Mouse (Mus musculus) embryo, embryonic 11.5 days (tissue): ENCODE measurements around the gene Minos1.
A peak's percentile ranks its signal among the peaks of the same experiment; 100 is the strongest.

Experiments used
- DNase-seq: peaks from one replicate; pipeline ENCODE4 v3.0.0-alpha.2; 2012; ENCODE audit warnings: low read depth, low spot score

The Minos1 gene

GRCm38 (mm10) chr4:139130701-139131549 is at the start of gene Minos1:
Minos1 (minus strand) TSS chr4:139131113.
- DNase-seq: peak; percentile 95

GRCm38 (mm10) chr4:139179731-139180625 is 49.1 kb upstream of the Minos1 start:
- DNase-seq: no peak

GRCm38 (mm10) chr4:139179218-139179617 is 48.3 kb upstream of the Minos1 start:
- no peak for DNase-seq

- no peak for DNase-seq
Observed at GRCm38 (mm10) chr4:139178377-139178776, 47.5 kb upstream of the Minos1 start.

- DNase-seq: no peak
Observed at GRCm38 (mm10) chr4:139177921-139178320, 47.0 kb upstream of the Minos1 start.

GRCm38 (mm10) chr4:139176023-139176422 is 45.1 kb upstream of the Minos1 start:
- DNase-seq: no peak

GRCm38 (mm10) chr4:139175061-139175971 is 44.4 kb upstream of the Minos1 start:
- no peak for DNase-seq

- DNase-seq: no peak
Observed at GRCm38 (mm10) chr4:139169748-139170279, 38.9 kb upstream of the Minos1 start.

- DNase-seq: no peak
Observed at GRCm38 (mm10) chr4:139168985-139169747, 38.3 kb upstream of the Minos1 start.

GRCm38 (mm10) chr4:139167107-139167506 is 36.2 kb upstream of the Minos1 start:
- DNase-seq: no peak

- DNase-seq: no peak
Observed at GRCm38 (mm10) chr4:139166244-139166643, 35.3 kb upstream of the Minos1 start.

GRCm38 (mm10) chr4:139165259-139165658 is 34.3 kb upstream of the Minos1 start:
- DNase-seq: no peak

- DNase-seq: no peak
Observed at GRCm38 (mm10) chr4:139164082-139164481, 33.2 kb upstream of the Minos1 start.

- DNase-seq: no peak
Observed at GRCm38 (mm10) chr4:139161076-139161475, 30.2 kb upstream of the Minos1 start.

- no peak for DNase-seq
Observed at GRCm38 (mm10) chr4:139158350-139158749, 27.4 kb upstream of the Minos1 start.

GRCm38 (mm10) chr4:139156538-139156937 is 25.6 kb upstream of the Minos1 start:
- DNase-seq: no peak

- DNase-seq: no peak
Observed at GRCm38 (mm10) chr4:139154576-139155307, 23.8 kb upstream of the Minos1 start.

- DNase-seq: no peak
Observed at GRCm38 (mm10) chr4:139151370-139151769, 20.5 kb upstream of the Minos1 start.

GRCm38 (mm10) chr4:139146760-139147159 is 15.8 kb upstream of the Minos1 start:
- no peak for DNase-seq

GRCm38 (mm10) chr4:139145156-139145555 is 14.2 kb upstream of the Minos1 start:
- no peak for DNase-seq
